Mouse (Mus musculus) adrenal gland, postnatal 14 days (tissue): Measurements from ENCODE around the gene 1700029I15Rik. TPM values are rescaled to one million over a fixed set of nuclear protein-coding genes. Genes with fewer than 3 reads are reported as not detected.
"Not testable (repeated sequence)": the region's sequence is repeated elsewhere in the genome, so short reads cannot be mapped to it uniquely, and the experiment has no call there.

Source experiments
- DNase-seq: peaks from one replicate; pipeline ENCODE4 v3.0.0; 2021; ENCODE audit warnings: mixed read lengths
- total RNA-seq: library from RNA; stranded (reverse); gene quantifications from 2 replicates; pipeline ENCODE4 v1.2.3, GENCODE M21; 2021

The 1700029I15Rik gene
- total RNA-seq, 1 experiment from 2014 or later, result 9.6 TPM

GRCm38 (mm10) chr2:92392318-92393264, 10.3 kb downstream of the 1700029I15Rik start:
- peak; percentile 49 for DNase-seq

- no peak for DNase-seq
Observed at GRCm38 (mm10) chr2:92395535-92395934, 13.2 kb downstream of the 1700029I15Rik start.

- DNase-seq, result no peak
Observed at GRCm38 (mm10) chr2:92397436-92397835, 15.1 kb downstream of the 1700029I15Rik start.

GRCm38 (mm10) chr2:92399877-92400276, 17.5 kb downstream of the 1700029I15Rik start:
- not testable (repeated sequence) for DNase-seq

- no peak for DNase-seq
Observed at GRCm38 (mm10) chr2:92400682-92401081, 18.3 kb downstream of the 1700029I15Rik start.

GRCm38 (mm10) chr2:92401091-92401561, 18.8 kb downstream of the 1700029I15Rik start, which contains the start of gene Mapk8ip1:
TSS of gene Mapk8ip1 (minus strand) at chr2:92401263.
- DNase-seq, result peak; percentile 53

GRCm38 (mm10) chr2:92402591-92403326, 20.4 kb downstream of the 1700029I15Rik start:
- no peak for DNase-seq

GRCm38 (mm10) chr2:92403776-92404319, 21.5 kb downstream of the 1700029I15Rik start:
- no peak for DNase-seq

GRCm38 (mm10) chr2:92404737-92405136, 22.4 kb downstream of the 1700029I15Rik start:
- DNase-seq, result no peak

- no peak for DNase-seq
Observed at GRCm38 (mm10) chr2:92405687-92406086, 23.3 kb downstream of the 1700029I15Rik start.

- DNase-seq, result peak; percentile 64
Observed at GRCm38 (mm10) chr2:92408309-92409045, 26.1 kb downstream of the 1700029I15Rik start.

- peak; percentile 55 for DNase-seq
Observed at GRCm38 (mm10) chr2:92411705-92412104, 29.4 kb downstream of the 1700029I15Rik start.

GRCm38 (mm10) chr2:92421723-92422387, 39.5 kb downstream of the 1700029I15Rik start:
- peak; percentile 56 for DNase-seq

GRCm38 (mm10) chr2:92422388-92423135, 40.2 kb downstream of the 1700029I15Rik start:
- DNase-seq, result peak; percentile 48

GRCm38 (mm10) chr2:92423156-92423555, 40.8 kb downstream of the 1700029I15Rik start:
- DNase-seq, result no peak

- peak; percentile 99 for DNase-seq
Observed at GRCm38 (mm10) chr2:92423702-92424461, 41.5 kb downstream of the 1700029I15Rik start.

GRCm38 (mm10) chr2:92424462-92425308, 42.3 kb downstream of the 1700029I15Rik start:
- DNase-seq, result peak; percentile 72

- DNase-seq, result no peak
Observed at GRCm38 (mm10) chr2:92425366-92425765, 43.0 kb downstream of the 1700029I15Rik start.

GRCm38 (mm10) chr2:92426426-92426825, 44.1 kb downstream of the 1700029I15Rik start:
- no peak for DNase-seq
